10 mouse cellular contexts compared by ENCODE assay signal in the genomic region with DNA sequence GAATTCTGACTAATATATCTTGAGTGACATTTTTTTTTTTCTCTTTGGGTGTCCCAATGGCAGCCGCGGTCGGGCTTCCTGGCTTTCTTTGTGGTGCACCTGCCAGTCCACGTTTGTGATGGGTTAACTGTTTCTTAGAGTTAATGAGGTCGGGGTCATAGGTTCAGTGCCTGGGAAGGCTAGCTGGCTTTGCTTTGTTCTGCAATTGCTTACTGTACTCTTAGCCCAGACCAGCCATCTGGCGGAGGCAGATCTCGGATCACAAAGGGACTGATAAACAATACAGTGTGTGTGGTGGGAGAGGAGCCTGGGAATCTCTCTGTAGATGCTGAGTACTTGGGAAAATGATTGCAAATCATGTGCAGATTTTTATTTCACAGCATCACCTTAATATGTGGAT. TPM values are rescaled to one million over a fixed set of nuclear protein-coding genes. Genes with fewer than 3 reads are reported as not detected.
DNase-seq lines count a peak whose midpoint lies in the region; ATAC-seq lines count a peak whose summit lies in the region.
"Had no signal": no experiment of that assay in that cellular context is flagged by ENCODE, and none has a peak within 500 bp of the region (broad histone marks: within the 10 kb centered on the region; RNA-seq: fewer than 3 reads in every experiment).

No protein-coding gene starts in this region.

- H3K27ac ChIP-seq in liver, embryonic 13.5 days, result no peak overlapping the region
- H3K27ac ChIP-seq in liver, embryonic 12.5 days, result no peak overlapping the region
- peak overlapping the region; percentile 85 for H3K27ac ChIP-seq in forebrain, embryonic 12.5 days
- no peak overlapping the region for H3K27ac ChIP-seq in limb, embryonic 10.5 days
- H3K27ac ChIP-seq in neural tube, embryonic 14.5 days (ENCODE audit: low read depth, low read length), result peak overlapping the region; percentile 56

- DNase-seq in liver, embryonic 13.5 days, result no peak
- DNase-seq in limb, embryonic 10.5 days (ENCODE audit: low spot score), result peak; percentile 58
- no peak for DNase-seq in thymus, postnatal 14 days
- no peak for DNase-seq in heart, postnatal 10 days
- DNase-seq: adrenal gland, postnatal 10 days; thymus, postnatal 4 days had no signal

- no peak overlapping the region for H3K4me2 ChIP-seq in liver, embryonic 13.5 days
- H3K4me2 ChIP-seq in liver, embryonic 12.5 days, result no peak overlapping the region
- H3K4me2 ChIP-seq in forebrain, embryonic 12.5 days, result no peak overlapping the region
- no peak overlapping the region; the same call in 1 of the 2 replicates for H3K4me2 ChIP-seq in neural tube, embryonic 14.5 days (ENCODE audit: low read depth, low read length)

- 50% methylated on average over 7 of the region's 7 CpGs for WGBS in liver, embryonic 13.5 days (ENCODE audit: insufficient replicate concordance)
- WGBS in liver, embryonic 12.5 days (ENCODE audit: insufficient replicate concordance), result 58% methylated on average over 7 of the region's 7 CpGs
- 23% methylated on average over 7 of the region's 7 CpGs for WGBS in forebrain, embryonic 12.5 days
- WGBS in limb, embryonic 10.5 days, result 16% methylated on average over 7 of the region's 7 CpGs
- 3% methylated on average over 7 of the region's 7 CpGs for WGBS in neural tube, embryonic 14.5 days

- no peak for ATAC-seq in liver, embryonic 13.5 days (ENCODE audit: low read depth)
- ATAC-seq in liver, embryonic 12.5 days, result no peak
- peak; percentile 85 for ATAC-seq in forebrain, embryonic 12.5 days (ENCODE audit: low FRiP score)
- peak; percentile 65; the same call in 1 of the 2 replicates for ATAC-seq in neural tube, embryonic 14.5 days (ENCODE audit: low read depth)
- ATAC-seq in megakaryocyte-erythroid progenitor cell, adult 5-6 weeks (replicated peaks; ENCODE audit: low FRiP score, low TSS enrichment, poor library complexity, severe bottlenecking), result no peak

- no peak overlapping the region for H3K4me3 ChIP-seq in liver, embryonic 13.5 days (replicated peaks)
- no peak overlapping the region for H3K4me3 ChIP-seq in liver, embryonic 12.5 days
- H3K4me3 ChIP-seq in forebrain, embryonic 12.5 days (replicated peaks), result no peak overlapping the region
- H3K4me3 ChIP-seq in limb, embryonic 10.5 days, result no peak overlapping the region
- no peak overlapping the region for H3K4me3 ChIP-seq in neural tube, embryonic 14.5 days (ENCODE audit: low read depth, low read length)

- intact Hi-C loops in heart, postnatal 10 days (cut with DNase I), result no loop called here

- peaks cover 58% of the 10 kb centered on the region for H3K4me1 ChIP-seq in liver, embryonic 13.5 days (replicated peaks)
- peaks cover 48% of the 10 kb centered on the region for H3K4me1 ChIP-seq in liver, embryonic 12.5 days
- H3K4me1 ChIP-seq in forebrain, embryonic 12.5 days, result peaks cover 42% of the 10 kb centered on the region
- H3K4me1 ChIP-seq in limb, embryonic 10.5 days, result peaks cover 42% of the 10 kb centered on the region
- peaks cover 31% of the 10 kb centered on the region for H3K4me1 ChIP-seq in neural tube, embryonic 14.5 days (ENCODE audit: control insufficient read depth, insufficient read depth, low read length)

- H3K9me3 ChIP-seq in liver, embryonic 13.5 days (replicated peaks), result no peaks in the 10 kb centered on the region
- H3K9me3 ChIP-seq in liver, embryonic 12.5 days (replicated peaks), result no peaks in the 10 kb centered on the region
- no peaks in the 10 kb centered on the region for H3K9me3 ChIP-seq in forebrain, embryonic 12.5 days
- H3K9me3 ChIP-seq in limb, embryonic 10.5 days (replicated peaks), result no peaks in the 10 kb centered on the region
- H3K9me3 ChIP-seq in neural tube, embryonic 14.5 days (ENCODE audit: control insufficient read depth, low read length), result no peaks in the 10 kb centered on the region

- 0 out of 2 replicates have a peak overlapping the region, but pooled peaks have one; percentile 9 for H3K9ac ChIP-seq in liver, embryonic 13.5 days
- no peak overlapping the region for H3K9ac ChIP-seq in liver, embryonic 12.5 days
- H3K9ac ChIP-seq in forebrain, embryonic 12.5 days, result no peak overlapping the region
- H3K9ac ChIP-seq in neural tube, embryonic 14.5 days (replicated peaks; ENCODE audit: low read depth, low read length), result no peak overlapping the region

- H3K27me3 ChIP-seq in liver, embryonic 13.5 days, result no peaks in the 10 kb centered on the region
- H3K27me3 ChIP-seq in liver, embryonic 12.5 days (replicated peaks), result no peaks in the 10 kb centered on the region
- no peaks in the 10 kb centered on the region for H3K27me3 ChIP-seq in forebrain, embryonic 12.5 days
- H3K27me3 ChIP-seq in limb, embryonic 10.5 days (ENCODE audit: low read depth, poor library complexity, severe bottlenecking), result no peaks in the 10 kb centered on the region
- no peaks in the 10 kb centered on the region for H3K27me3 ChIP-seq in neural tube, embryonic 14.5 days (ENCODE audit: control insufficient read depth, insufficient read depth, low read length)

- H3K36me3 ChIP-seq in liver, embryonic 13.5 days, result no peaks in the 10 kb centered on the region
- H3K36me3 ChIP-seq in liver, embryonic 12.5 days, result no peaks in the 10 kb centered on the region
- H3K36me3 ChIP-seq in forebrain, embryonic 12.5 days (replicated peaks), result peaks cover 3% of the 10 kb centered on the region; the same call in 1 of the 2 replicates
- peaks cover 5% of the 10 kb centered on the region; the same call in 1 of the 2 replicates for H3K36me3 ChIP-seq in limb, embryonic 10.5 days
- no peaks in the 10 kb centered on the region for H3K36me3 ChIP-seq in neural tube, embryonic 14.5 days (ENCODE audit: control insufficient read depth, insufficient read depth, low read length)

RNA-seq across cellular contexts. Expression of a gene that starts 9.1 kb away (rescaled TPM):
- 7.4 and 7.5 TPM in 2 replicates for polyA plus RNA-seq in liver, embryonic 13.5 days (2015; fragmentation: Nextera tagmentation; extraction: Ambion mirVana)
- polyA plus RNA-seq in liver, embryonic 12.5 days (2016; fragmentation: Nextera tagmentation; extraction: Ambion mirVana), result 12.2 and 13.9 TPM in 2 replicates
- 78.6 and 83.5 TPM in 2 replicates for polyA plus RNA-seq in forebrain, embryonic 12.5 days (2016; fragmentation: Nextera tagmentation; extraction: Ambion mirVana)
- 25.2 and 26.7 TPM in 2 replicates for polyA plus RNA-seq in limb, embryonic 10.5 days (2016; fragmentation: Nextera tagmentation; extraction: Ambion mirVana)
- polyA plus RNA-seq in neural tube, embryonic 14.5 days (2014; fragmentation: Nextera tagmentation; extraction: Ambion mirVana), result 53.8 and 63.6 TPM in 2 replicates
- total RNA-seq in megakaryocyte-erythroid progenitor cell, adult 5-6 weeks (2014; fragmentation: Nextera tagmentation), result 32.4 and 38.6 TPM in 2 replicates
- 11.9 and 19.5 TPM in 2 replicates for total RNA-seq in megakaryocyte-erythroid progenitor cell, adult 5-6 weeks (2017)
- total RNA-seq in heart, postnatal 10 days (2021), result 1 to 10 TPM; 3.9 to 4.1 TPM

Comparison
In these comparisons a context has a peak if more than half of its experiments do, and no peak if none do; other contexts are left out.
1. ATAC-seq: peak in forebrain, embryonic 12.5 days (single experiment) and neural tube, embryonic 14.5 days (single experiment); none in liver, embryonic 13.5 days (single experiment), liver, embryonic 12.5 days (single experiment) and megakaryocyte-erythroid progenitor cell, adult 5-6 weeks (single experiment).
2. H3K27ac ChIP-seq: peak in forebrain, embryonic 12.5 days (single experiment) and neural tube, embryonic 14.5 days (single experiment); none in liver, embryonic 13.5 days (single experiment), liver, embryonic 12.5 days (single experiment) and limb, embryonic 10.5 days (single experiment).